Mouse (Mus musculus) kidney, adult 2 months (tissue): ENCODE results near the gene Nt5dc1.

ENCODE experiments used
- CTCF ChIP-seq: fragments of 200-500 bp; conservative IDR thresholded peaks from 2 replicates; pipeline ENCODE4 v1.5.1; 2011; ENCODE audit warnings: low read depth, mild to moderate bottlenecking, control low read depth, low read length, moderate library complexity, mixed read lengths; ENCODE audit not compliant: insufficient read depth, insufficient read length
- POLR2A ChIP-seq: fragments of 200-500 bp; IDR thresholded peaks from one replicate; pipeline ENCODE4 v1.6.1; 2011; ENCODE audit warnings: low read depth, low read length, control low read depth

DNA sequence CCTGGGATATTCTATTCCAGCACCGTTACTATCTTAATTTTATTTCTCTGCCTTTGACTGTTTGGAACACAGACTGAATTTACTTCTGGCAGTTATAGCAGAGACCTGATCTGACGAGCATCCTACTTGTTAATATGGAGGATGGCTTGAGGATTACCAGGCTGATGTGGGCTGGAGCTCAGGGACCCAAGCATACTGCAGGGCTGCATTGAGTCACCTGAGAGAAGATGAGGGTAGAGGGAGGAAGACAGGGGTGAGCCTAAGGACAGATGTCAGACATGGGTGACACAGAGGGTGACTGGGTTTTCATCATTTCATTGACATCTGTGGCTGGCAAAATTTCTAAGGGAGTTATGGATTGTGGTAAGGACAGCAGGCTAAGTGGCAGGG is 101.1 kb downstream of the Nt5dc1 start:
- TF ChIP-seq POLR2A = no peak
- TF ChIP-seq CTCF = no peak
